Mouse (Mus musculus) C2C12 (cell line): ENCODE measurements around the gene Dtd1. TPM values are rescaled to one million over a fixed set of nuclear protein-coding genes. Genes with fewer than 3 reads are reported as not detected.

Experiments
- H3K27me3 ChIP-seq: one replicate; pipeline ENCODE4 v1.6.1; 2011; ENCODE audit not compliant: control insufficient read depth, insufficient read depth, insufficient read length
- H3K36me3 ChIP-seq: one replicate; pipeline ENCODE4 v1.6.1; 2011; ENCODE audit not compliant: control insufficient read depth, insufficient read depth
- H3K4me3 ChIP-seq: one replicate; pipeline ENCODE4 v1.5.1; 2011; ENCODE audit warnings: mild to moderate bottlenecking, control low read depth; ENCODE audit not compliant: poor library complexity, insufficient read depth, severe bottlenecking
- H3K79me2 ChIP-seq: one replicate; pipeline ENCODE4 v1.6.1; 2011; ENCODE audit not compliant: control insufficient read depth, insufficient read depth
- H3K79me3 ChIP-seq: one replicate; pipeline ENCODE4 v1.6.1; 2011; ENCODE audit warnings: low read depth, control low read depth
- H3ac ChIP-seq: one replicate; pipeline ENCODE3; 2011; ENCODE audit warnings: low read depth; ENCODE audit not compliant: control insufficient read depth, insufficient read length
- CEBPB ChIP-seq: IDR thresholded peaks from one replicate; pipeline ENCODE4 v1.6.1; 2011; ENCODE audit warnings: low read depth, mild to moderate bottlenecking, control low read depth, moderate library complexity
- CTCF ChIP-seq: IDR thresholded peaks from one replicate; pipeline ENCODE4 v1.5.1; 2011; ENCODE audit not compliant: control insufficient read depth, insufficient read depth, insufficient read length
- FOSL1 ChIP-seq: IDR thresholded peaks from one replicate; pipeline ENCODE4 v1.8.0; 2011; ENCODE audit warnings: mild to moderate bottlenecking, low read length; ENCODE audit not compliant: poor library complexity, insufficient read depth, severe bottlenecking
- MAX ChIP-seq: IDR thresholded peaks from one replicate; pipeline ENCODE4 v1.6.1; 2011; ENCODE audit warnings: mild to moderate bottlenecking, control low read depth
- MYOD1 ChIP-seq: IDR thresholded peaks from one replicate; pipeline ENCODE4 v1.6.1; 2011; ENCODE audit warnings: low read depth; ENCODE audit not compliant: control insufficient read depth, insufficient read length
- MYOG ChIP-seq: IDR thresholded peaks from one replicate; pipeline ENCODE4 v1.6.1; 2011; ENCODE audit not compliant: control insufficient read depth, insufficient read length; ENCODE audit errors: extremely low read depth
- USF1 ChIP-seq: IDR thresholded peaks from one replicate; pipeline ENCODE4 v1.6.1; 2011; ENCODE audit warnings: low read depth, mild to moderate bottlenecking, control low read depth, moderate library complexity
- polyA plus RNA-seq: library from polyadenylated mRNA; unstranded; fragments of >200 nt; fragmentation: generic; extraction: Trizol; gene quantifications from one replicate; pipeline ENCODE4 v1.2.1, GENCODE M21; 2012; ENCODE audit warnings: missing spikeins

The Dtd1 gene
- polyA plus RNA-seq, 1 experiment: 7.1 TPM

- no peaks in the 10 kb centered on the region for H3K36me3 ChIP-seq
- H3K79me2 ChIP-seq: no peaks in the 10 kb centered on the region
Observed at GRCm38 (mm10) chr2:144768375-144769117, 168.8 kb downstream of the Dtd1 start.

DNA sequence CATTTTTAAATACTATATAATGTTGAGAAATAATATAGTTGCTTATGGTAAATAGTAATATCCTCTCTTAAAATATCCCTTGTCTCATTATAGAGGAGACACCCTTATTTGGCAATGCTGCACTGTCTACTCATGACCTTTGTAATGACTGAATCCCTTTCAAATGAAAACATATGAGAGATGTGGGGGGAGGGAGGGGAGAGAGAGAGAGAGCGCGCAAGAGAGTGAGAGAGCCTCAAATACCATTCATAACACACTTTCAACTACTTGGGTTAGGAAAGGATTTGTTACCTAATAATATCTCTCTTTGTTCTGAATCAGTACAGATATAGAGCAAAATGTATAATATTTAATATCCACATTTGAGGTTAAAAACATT is 169.4 kb downstream of the Dtd1 start:
- Histone ChIP-seq H3K79me2 (no peaks in the 10 kb centered on the region), H3ac (no peak overlapping the region), H3K4me3 (no peak overlapping the region), H3K27me3 (no peaks in the 10 kb centered on the region), H3K36me3 (no peaks in the 10 kb centered on the region), H3K79me3 (no peaks in the 10 kb centered on the region)
- TF ChIP-seq MAX (no peak), CTCF (no peak), MYOG (no peak), MYOD1 (no peak), CEBPB (no peak), USF1 (no peak), FOSL1 (no peak)

More at GRCm38 (mm10) chr2:144768375-144769117, 168.8 kb downstream of the Dtd1 start:
- TF ChIP-seq MYOG (no peak), CEBPB (no peak), FOSL1 (no peak), USF1 (no peak), CTCF (no peak), MYOD1 (no peak), MAX (no peak)
- Histone ChIP-seq H3K4me3 (no peak overlapping the region), H3K79me3 (no peaks in the 10 kb centered on the region), H3ac (no peak overlapping the region), H3K27me3 (no peaks in the 10 kb centered on the region)

- Histone ChIP-seq H3K4me3 (no peak overlapping the region), H3K27me3 (no peaks in the 10 kb centered on the region), H3ac (no peak overlapping the region), H3K36me3 (no peaks in the 10 kb centered on the region), H3K79me2 (no peaks in the 10 kb centered on the region), H3K79me3 (no peaks in the 10 kb centered on the region)
- TF ChIP-seq FOSL1 (no peak), MYOD1 (no peak), CTCF (no peak), MAX (no peak), MYOG (no peak), USF1 (no peak), CEBPB (no peak)
Observed at GRCm38 (mm10) chr2:144769556-144769955, 169.9 kb downstream of the Dtd1 start.

GRCm38 (mm10) chr2:144770452-144770941 is 170.8 kb downstream of the Dtd1 start:
- Histone ChIP-seq H3K79me3 (no peaks in the 10 kb centered on the region), H3K79me2 (no peaks in the 10 kb centered on the region), H3K4me3 (no peak overlapping the region), H3K27me3 (no peaks in the 10 kb centered on the region), H3K36me3 (no peaks in the 10 kb centered on the region), H3ac (no peak overlapping the region)
- TF ChIP-seq FOSL1 (no peak), MYOG (no peak), MYOD1 (no peak), MAX (no peak), CEBPB (no peak), USF1 (no peak)

DNA sequence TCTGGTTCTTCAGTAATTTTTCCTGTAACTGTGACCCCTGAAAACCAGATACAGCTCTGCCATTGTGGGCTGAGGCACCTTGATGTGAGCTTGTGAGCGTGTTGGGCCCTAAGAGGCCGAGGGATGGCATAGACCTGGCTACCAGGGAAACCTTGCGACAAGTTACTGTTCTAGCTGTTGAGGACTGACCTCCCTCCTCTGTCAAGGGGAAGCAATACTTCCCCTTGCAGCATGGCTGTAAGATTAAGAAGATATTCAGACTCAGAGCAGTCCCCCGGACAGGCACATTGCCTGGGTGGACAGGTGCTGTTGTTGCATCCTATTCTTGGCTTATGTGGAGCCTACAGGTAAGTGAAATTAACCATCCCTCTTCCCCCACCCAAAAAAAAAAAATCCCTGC is 172.1 kb downstream of the Dtd1 start:
- H3K36me3 ChIP-seq: no peaks in the 10 kb centered on the region
- H3K79me3 ChIP-seq: no peaks in the 10 kb centered on the region
- H3K27me3 ChIP-seq: no peaks in the 10 kb centered on the region
- no peaks in the 10 kb centered on the region for H3K79me2 ChIP-seq
- no peak overlapping the region for H3ac ChIP-seq
- TF ChIP-seq USF1 (no peak), CEBPB (no peak), MAX (no peak), MYOG (no peak), MYOD1 (no peak), FOSL1 (no peak), CTCF (no peak)
- no peak overlapping the region for H3K4me3 ChIP-seq
